Mouse (Mus musculus) lung, adult 2 months (tissue): ENCODE results near the gene Tecrl.

Experiments
- CTCF ChIP-seq: fragments of 200-500 bp; IDR thresholded peaks from 2 replicates; pipeline ENCODE4 v1.5.1; 2011; ENCODE audit warnings: mild to moderate bottlenecking, low read length, control low read depth; ENCODE audit not compliant: insufficient read depth
- POLR2A ChIP-seq: fragments of 200-500 bp; IDR thresholded peaks from 2 replicates; pipeline ENCODE4 v1.6.1; 2011; ENCODE audit warnings: low read depth, mild to moderate bottlenecking, control low read depth, low read length, borderline replicate concordance; ENCODE audit errors: extremely low read depth

DNA sequence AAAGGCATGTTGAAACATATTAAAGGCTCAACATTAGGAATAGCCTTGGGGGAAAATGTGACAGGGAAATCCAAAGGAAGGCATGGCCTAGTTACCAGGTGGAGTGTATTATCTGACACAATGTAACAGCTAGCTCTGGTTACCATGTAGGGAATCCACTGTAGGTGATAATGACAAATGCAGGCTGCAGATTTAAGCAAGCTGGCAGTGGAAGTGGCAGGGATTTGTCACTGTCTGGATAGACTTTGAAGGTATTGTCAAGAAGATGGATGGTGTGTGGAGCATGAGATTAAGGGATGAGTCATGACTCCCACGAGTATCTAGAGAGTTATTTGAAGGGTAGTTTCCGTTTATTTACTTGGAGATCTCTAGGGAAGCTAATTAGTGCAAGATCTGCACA is 3.4 kb downstream of the Tecrl start:
- no peak for TF ChIP-seq CTCF
- no peak for TF ChIP-seq POLR2A
